Mouse (Mus musculus) bone marrow macrophage, adult 2 months (primary cell): ENCODE results near the gene Rars.

Experiments
- CTCF ChIP-seq: IDR thresholded peaks from 2 replicates; pipeline ENCODE4 v1.5.1; 2012; ENCODE audit warnings: low read depth, mild to moderate bottlenecking, low read length, moderate library complexity
- POLR2A ChIP-seq: IDR thresholded peaks from 2 replicates; pipeline ENCODE4 v1.6.1; 2012; ENCODE audit warnings: mild to moderate bottlenecking, low read depth, low read length, borderline replicate concordance

DNA sequence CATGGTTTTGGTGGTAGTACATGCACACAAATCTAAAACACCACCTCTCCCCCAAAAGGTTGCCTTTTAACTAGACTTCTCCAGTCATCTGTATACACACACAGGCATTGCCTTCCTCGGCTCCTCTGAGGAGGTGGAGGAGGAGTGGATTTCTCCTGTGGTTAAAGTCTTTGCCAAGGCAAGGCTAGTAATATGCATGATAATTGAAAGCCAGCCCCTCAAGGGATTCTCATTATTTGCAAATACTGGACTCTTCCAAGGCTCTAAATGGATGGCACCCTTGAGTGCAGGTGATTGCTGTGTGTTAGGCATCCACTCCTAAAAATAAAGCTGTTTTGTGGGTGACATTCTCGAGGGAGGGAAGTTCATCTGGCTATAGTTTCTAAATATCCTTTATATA lies 45.9 kb downstream of the Rars start:
- TF ChIP-seq CTCF = no peak
- no peak for TF ChIP-seq POLR2A
